Mouse (Mus musculus) liver, postnatal 0 days (tissue): ENCODE data around the gene Sipa1l2. TPM values are rescaled to one million over a fixed set of nuclear protein-coding genes. Genes with fewer than 3 reads are reported as not detected.

Experiments used
- ATAC-seq: fragments of 200-750 bp; cut with Nextera tagmentation; 2 replicates; pipeline ENCODE4 v1.8.0; 2017; ENCODE audit warnings: mild to moderate bottlenecking, moderate library complexity
- DNase-seq: peaks from one replicate; pipeline ENCODE4 v3.0.0-alpha.2; 2016
- H3K27ac ChIP-seq: fragments of 300-500 bp; sonication (generic); 2 replicates; pipeline ENCODE4 v1.5.1; 2014; ENCODE audit warnings: antibody characterized with exemption, moderate library complexity, mild to moderate bottlenecking, low read depth
- H3K27me3 ChIP-seq: fragments of 300-500 bp; sonication (generic); 2 replicates; pipeline ENCODE4 v1.6.1; 2014; ENCODE audit warnings: low read length, control low read depth, mixed read lengths; ENCODE audit not compliant: insufficient read depth
- H3K36me3 ChIP-seq: fragments of 300-500 bp; sonication (generic); replicated peaks from 2 replicates; pipeline ENCODE4 v1.6.1; 2014; ENCODE audit warnings: mild to moderate bottlenecking, control low read depth, low read length, moderate library complexity, mixed read lengths; ENCODE audit not compliant: insufficient read depth
- H3K4me1 ChIP-seq: fragments of 300-500 bp; sonication (generic); 2 replicates; pipeline ENCODE4 v1.6.1; 2014; ENCODE audit warnings: antibody characterized with exemption, mild to moderate bottlenecking, control low read depth; ENCODE audit not compliant: insufficient read depth
- H3K4me2 ChIP-seq: fragments of 300-500 bp; sonication (generic); 2 replicates; pipeline ENCODE4 v1.6.1; 2014; ENCODE audit warnings: low read depth, mild to moderate bottlenecking, low read length, moderate library complexity, mixed read lengths
- H3K4me3 ChIP-seq: fragments of 300-500 bp; sonication (generic); 2 replicates; pipeline ENCODE4 v1.5.1; 2014; ENCODE audit warnings: low read depth, low read length
- H3K9ac ChIP-seq: fragments of 300-500 bp; sonication (generic); replicated peaks from 2 replicates; pipeline ENCODE4 v1.6.1; 2014; ENCODE audit warnings: mild to moderate bottlenecking, moderate library complexity
- H3K9me3 ChIP-seq: fragments of 300-500 bp; sonication (generic); 2 replicates; pipeline ENCODE4 v1.6.1; 2016; ENCODE audit warnings: mild to moderate bottlenecking, control low read depth, low read length, mixed read lengths
- CTCF ChIP-seq: sonication (generic); IDR thresholded peaks from 2 replicates; pipeline ENCODE4 v1.5.1; 2016; ENCODE audit warnings: antibody characterized with exemption, low read depth
- EP300 ChIP-seq: IDR thresholded peaks from 2 replicates; pipeline ENCODE4 v1.6.1; 2016; ENCODE audit warnings: antibody characterized with exemption, low read depth, mild to moderate bottlenecking
- WGBS: fragments of 180-500 bp; shearing (Covaris S2); extraction: QIAGEN DNeasy Blood & Tissue Kit; methylation state at CpG from one replicate; pipeline ENCODE4 v1.1.7; 2014; ENCODE audit not compliant: insufficient replicate concordance; 5-methylcytosine and 5-hydroxymethylcytosine counted together
- polyA plus RNA-seq: library from polyadenylated mRNA; unstranded; fragments of >200 nt; fragmentation: Nextera tagmentation; extraction: Ambion mirVana; gene quantifications from 2 replicates; pipeline ENCODE4 v1.2.1, GENCODE M21; 2015

Gene Sipa1l2
- polyA plus RNA-seq, 1 experiment from 2014 or later, result 0.47 TPM

DNA sequence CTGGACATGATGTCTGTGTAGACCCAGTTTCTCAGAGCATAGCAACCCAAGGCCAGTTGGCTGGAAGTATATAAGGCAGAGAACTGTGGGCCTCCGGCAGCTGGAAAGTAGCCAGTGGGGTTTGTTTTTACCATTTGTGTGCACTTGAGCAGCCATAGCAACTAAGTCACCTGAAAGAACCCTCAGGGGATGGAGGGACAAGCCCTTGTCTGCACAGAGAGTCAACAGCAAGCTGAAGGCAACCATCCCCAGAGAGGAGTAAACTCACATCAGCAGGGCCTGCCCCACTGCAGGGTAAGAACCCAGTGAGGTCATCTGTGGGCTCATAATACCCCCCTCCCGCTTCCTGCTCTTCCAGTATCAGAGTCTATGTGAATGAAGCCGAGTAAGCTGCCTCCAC is 14.7 kb upstream of the Sipa1l2 start:
- ATAC-seq (no peak), DNase-seq (no peak)
- no peaks in the 10 kb centered on the region for H3K4me1 ChIP-seq
- no peak overlapping the region for H3K27ac ChIP-seq
- H3K4me2 ChIP-seq, result no peak overlapping the region
- H3K9me3 ChIP-seq, result no peaks in the 10 kb centered on the region
- no peaks in the 10 kb centered on the region for H3K36me3 ChIP-seq
- 61% methylated on average over 3 of the region's 3 CpGs for WGBS
- H3K27me3 ChIP-seq, result no peaks in the 10 kb centered on the region
- H3K9ac ChIP-seq, result no peak overlapping the region
- TF ChIP-seq CTCF, result no peak
- no peak for TF ChIP-seq EP300
- H3K4me3 ChIP-seq, result no peak overlapping the region

DNA sequence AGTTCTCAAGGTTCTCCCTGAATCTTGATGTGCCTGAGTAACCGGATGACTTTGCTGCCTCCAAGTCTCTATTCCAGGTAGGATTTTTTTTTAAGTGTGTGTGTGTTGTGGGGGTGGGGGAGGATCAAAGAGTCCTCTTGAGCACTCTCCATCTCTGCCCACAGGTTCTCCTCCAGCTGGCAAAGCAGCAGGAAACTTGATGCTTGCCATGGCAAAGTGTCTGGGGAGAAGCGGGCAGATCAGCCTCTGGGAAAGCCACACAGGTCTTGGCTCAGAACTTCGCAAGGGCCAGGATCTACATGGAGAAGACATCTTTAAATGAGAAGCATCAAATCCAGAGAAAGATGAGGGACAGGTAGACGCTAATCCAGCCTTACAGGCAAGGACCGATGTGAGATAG is 10.8 kb upstream of the Sipa1l2 start:
- Histone ChIP-seq H3K4me1 (no peaks in the 10 kb centered on the region), H3K4me2 (no peak overlapping the region), H3K4me3 (no peak overlapping the region), H3K27ac (no peak overlapping the region), H3K27me3 (no peaks in the 10 kb centered on the region), H3K9ac (no peak overlapping the region), H3K36me3 (no peaks in the 10 kb centered on the region), H3K9me3 (no peaks in the 10 kb centered on the region)
- no peak for ATAC-seq
- WGBS, result 79% methylated on average over 5 of the region's 5 CpGs
- no peak for TF ChIP-seq CTCF
- no peak for TF ChIP-seq EP300
- DNase-seq, result no peak

DNA sequence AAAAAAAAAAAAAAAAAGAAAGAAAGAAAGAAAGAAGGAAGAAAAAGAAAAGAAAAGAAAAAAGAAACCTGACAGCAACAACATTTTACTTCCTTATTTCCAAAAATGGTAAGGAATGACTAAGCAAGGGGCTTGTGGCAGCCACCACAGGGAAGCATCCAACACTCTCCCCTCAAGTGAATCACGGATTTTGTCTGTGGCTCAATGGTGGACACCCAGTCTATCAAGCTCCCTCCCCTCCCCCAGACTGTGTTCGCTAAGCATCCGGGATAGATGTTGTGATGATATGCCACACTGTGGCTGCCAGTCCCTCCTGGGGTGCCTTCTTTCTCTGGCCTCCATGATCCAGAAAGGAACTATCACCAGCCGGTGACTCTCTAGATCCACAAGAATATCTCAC is 6.5 kb upstream of the Sipa1l2 start:
- DNase-seq (no peak), ATAC-seq (no peak)
- H3K4me1 ChIP-seq, result no peaks in the 10 kb centered on the region
- H3K36me3 ChIP-seq, result no peaks in the 10 kb centered on the region
- no peak overlapping the region for H3K4me3 ChIP-seq
- no peak overlapping the region for H3K27ac ChIP-seq
- H3K9ac ChIP-seq, result no peak overlapping the region
- H3K27me3 ChIP-seq, result no peaks in the 10 kb centered on the region
- H3K9me3 ChIP-seq, result no peaks in the 10 kb centered on the region
- 48% methylated on average over 4 of the region's 4 CpGs for WGBS
- H3K4me2 ChIP-seq, result no peak overlapping the region
- TF ChIP-seq EP300 (no peak), CTCF (no peak)

DNA sequence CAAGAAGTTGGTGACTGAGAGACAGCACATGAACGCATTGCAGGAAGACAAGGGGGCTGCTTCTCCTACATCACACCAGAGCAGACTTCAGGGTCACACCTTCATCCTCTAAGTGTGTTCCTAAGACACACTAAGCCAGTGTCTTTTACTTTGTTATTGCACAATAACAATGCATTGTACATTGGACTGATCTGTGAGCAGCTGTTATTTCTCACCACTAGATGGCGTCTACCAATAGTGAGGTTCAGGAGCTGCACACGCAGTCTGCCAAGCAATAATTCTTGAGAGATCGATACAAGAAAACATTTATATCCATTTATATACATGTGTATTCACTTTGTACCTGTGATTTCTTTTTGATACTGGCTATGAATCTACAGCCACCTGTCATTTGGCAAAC is 4.7 kb upstream of the Sipa1l2 start:
- no peak for TF ChIP-seq EP300
- TF ChIP-seq CTCF, result peak; percentile 84
- Histone ChIP-seq H3K27ac (no peak overlapping the region), H3K4me2 (no peak overlapping the region), H3K4me1 (peaks cover 7% of the 10 kb centered on the region), H3K36me3 (no peaks in the 10 kb centered on the region), H3K4me3 (no peak overlapping the region), H3K27me3 (0 out of 2 replicates have a peak, but pooled peaks cover 2% of the 10 kb centered on the region), H3K9me3 (no peaks in the 10 kb centered on the region), H3K9ac (no peak overlapping the region)
- DNase-seq (no peak), ATAC-seq (no peak)
- 26% methylated on average over 4 of the region's 4 CpGs for WGBS

DNA sequence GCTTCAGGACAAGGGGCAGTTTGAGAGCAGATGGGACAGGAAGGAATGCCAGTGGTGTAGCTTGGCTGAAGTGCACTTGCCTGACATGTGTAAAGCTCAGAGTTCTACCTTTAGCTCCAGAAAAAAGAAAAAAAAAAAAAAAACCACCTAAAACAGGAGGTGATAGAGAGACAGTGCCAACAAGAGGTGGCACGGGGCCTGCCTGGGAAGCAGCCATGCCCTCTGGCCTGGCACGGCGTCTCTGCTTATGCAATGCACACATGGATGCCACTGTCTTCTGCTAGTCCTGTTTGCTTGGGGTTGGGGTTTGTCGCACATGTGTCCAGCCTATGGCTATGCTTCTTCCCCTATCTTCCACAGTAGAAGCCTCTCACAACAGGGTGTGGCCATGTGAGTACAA is 2.6 kb upstream of the Sipa1l2 start:
- DNase-seq (no peak), ATAC-seq (no peak)
- no peak overlapping the region for H3K4me2 ChIP-seq
- peaks cover 17% of the 10 kb centered on the region for H3K4me1 ChIP-seq
- H3K27me3 ChIP-seq, result 0 out of 2 replicates have a peak, but pooled peaks cover 2% of the 10 kb centered on the region
- no peak for TF ChIP-seq CTCF
- H3K9me3 ChIP-seq, result no peaks in the 10 kb centered on the region
- no peak overlapping the region for H3K4me3 ChIP-seq
- 85% methylated on average over 4 of the region's 4 CpGs for WGBS
- no peaks in the 10 kb centered on the region for H3K36me3 ChIP-seq
- H3K9ac ChIP-seq, result no peak overlapping the region
- H3K27ac ChIP-seq, result no peak overlapping the region

DNA sequence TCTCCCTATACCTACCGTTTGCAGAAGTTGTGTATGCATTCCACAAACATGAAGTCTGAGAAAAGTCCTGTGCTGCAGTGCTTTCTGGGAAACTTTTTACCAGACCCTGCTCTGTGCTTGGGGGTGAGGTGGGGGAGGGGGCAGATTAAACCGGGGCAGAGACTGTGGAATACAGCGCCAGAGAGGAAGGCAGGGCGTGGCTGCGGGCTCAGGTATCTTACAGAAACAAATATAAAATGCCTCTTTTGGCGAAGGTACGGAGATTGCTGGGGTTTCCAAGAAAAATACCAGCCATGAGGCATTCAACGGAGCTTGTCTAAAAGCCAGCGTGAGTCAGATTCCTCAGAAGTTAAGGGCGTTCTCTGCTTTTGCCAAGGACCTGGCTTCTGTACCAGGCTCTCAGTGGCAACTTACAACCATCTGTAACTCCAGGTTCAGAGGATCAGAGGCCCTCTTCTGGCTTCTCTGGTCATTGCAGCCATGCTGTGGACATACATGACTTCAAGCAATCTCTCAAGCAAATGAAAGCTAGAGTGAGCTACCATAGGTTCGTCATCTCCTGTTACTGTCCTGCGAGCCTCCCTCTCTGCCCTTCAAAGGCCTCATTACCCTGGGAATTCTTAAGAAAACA is 1.3 kb upstream of the Sipa1l2 start:
- H3K9me3 ChIP-seq, result no peaks in the 10 kb centered on the region
- WGBS, result 63% methylated on average over 12 of the region's 12 CpGs
- 0 out of 2 replicates have a peak, but pooled peaks cover 2% of the 10 kb centered on the region for H3K27me3 ChIP-seq
- no peaks in the 10 kb centered on the region for H3K36me3 ChIP-seq
- H3K27ac ChIP-seq, result no peak overlapping the region
- no peak for TF ChIP-seq EP300
- TF ChIP-seq CTCF, result peak; percentile 48
- DNase-seq (peak; percentile 47), ATAC-seq (no peak)
- H3K4me3 ChIP-seq, result peak overlapping the region; percentile 64
- 0 out of 2 replicates have a peak overlapping the region, but pooled peaks have one; percentile 93 for H3K4me2 ChIP-seq
- H3K9ac ChIP-seq, result no peak overlapping the region
- peaks cover 20% of the 10 kb centered on the region for H3K4me1 ChIP-seq

DNA sequence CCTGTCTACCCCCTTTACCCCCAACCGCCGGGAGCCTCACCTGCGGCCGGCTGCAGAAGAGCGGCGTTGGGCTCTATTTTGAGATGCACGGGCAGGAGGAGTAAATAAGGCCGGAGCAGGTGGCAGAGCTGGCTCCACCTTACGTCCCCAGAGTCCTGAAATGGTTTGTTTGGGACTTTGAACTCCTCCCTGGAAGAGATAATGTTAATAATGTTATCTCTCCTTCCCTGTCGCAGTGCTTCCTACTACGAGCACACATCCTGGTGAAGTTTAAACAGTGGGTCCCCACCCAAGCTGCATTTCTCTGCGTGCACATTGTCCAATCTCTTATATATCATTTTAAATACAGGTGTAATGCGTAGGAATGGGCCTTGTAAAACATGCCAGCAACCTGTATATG is 781 bp upstream of the Sipa1l2 start:
- H3K9ac ChIP-seq, result peak overlapping the region; percentile 59
- H3K36me3 ChIP-seq, result no peaks in the 10 kb centered on the region
- ATAC-seq, result no peak
- no peak for DNase-seq
- H3K27me3 ChIP-seq, result 0 out of 2 replicates have a peak, but pooled peaks cover 2% of the 10 kb centered on the region
- H3K27ac ChIP-seq, result no peak overlapping the region; the same call in 1 of the 2 replicates
- H3K4me3 ChIP-seq, result peak overlapping the region; percentile 64
- WGBS, result 7% methylated on average over 13 of the region's 13 CpGs
- TF ChIP-seq CTCF, result no peak
- no peak for TF ChIP-seq EP300
- H3K9me3 ChIP-seq, result no peaks in the 10 kb centered on the region
- peaks cover 20% of the 10 kb centered on the region for H3K4me1 ChIP-seq
- H3K4me2 ChIP-seq, result peak overlapping the region; percentile 93
